Mouse (Mus musculus) lung, embryonic 16.5 days (tissue): ENCODE data around the gene Tmem117. TPM values are rescaled to one million over a fixed set of nuclear protein-coding genes. Genes with fewer than 3 reads are reported as not detected.

Experiments used
- ATAC-seq: fragments of 200-750 bp; cut with Nextera tagmentation; 2 replicates; pipeline ENCODE4 v1.8.0; 2017; ENCODE audit warnings: low read depth, mild to moderate bottlenecking, moderate library complexity
- H3K27ac ChIP-seq: fragments of 300-500 bp; sonication (generic); 2 replicates; pipeline ENCODE4 v1.5.1; 2014; ENCODE audit warnings: mild to moderate bottlenecking, control low read depth, low read length
- H3K27me3 ChIP-seq: fragments of 300-500 bp; sonication (generic); 2 replicates; pipeline ENCODE4 v1.6.1; 2014; ENCODE audit warnings: low read depth, low read length, mixed read lengths; ENCODE audit not compliant: control insufficient read depth, insufficient read depth
- H3K36me3 ChIP-seq: fragments of 300-500 bp; sonication (generic); 2 replicates; pipeline ENCODE4 v1.6.1; 2014; ENCODE audit warnings: low read length; ENCODE audit not compliant: control insufficient read depth, insufficient read depth
- H3K4me1 ChIP-seq: fragments of 300-500 bp; sonication (generic); replicated peaks from 2 replicates; pipeline ENCODE4 v1.6.1; 2014; ENCODE audit warnings: low read length, mixed read lengths; ENCODE audit not compliant: control insufficient read depth, insufficient read depth
- H3K4me2 ChIP-seq: fragments of 300-500 bp; sonication (generic); 2 replicates; pipeline ENCODE4 v1.6.1; 2014; ENCODE audit warnings: low read depth, low read length, control low read depth
- H3K4me3 ChIP-seq: fragments of 300-500 bp; sonication (generic); 2 replicates; pipeline ENCODE4 v1.5.1; 2014; ENCODE audit warnings: mild to moderate bottlenecking, low read length, control low read depth
- H3K9ac ChIP-seq: fragments of 300-500 bp; sonication (generic); 2 replicates; pipeline ENCODE4 v1.6.1; 2014; ENCODE audit warnings: low read length, control low read depth
- H3K9me3 ChIP-seq: fragments of 300-500 bp; sonication (generic); 2 replicates; pipeline ENCODE4 v1.6.1; 2016; ENCODE audit warnings: low read length; ENCODE audit not compliant: control insufficient read depth
- WGBS: fragments of 180-500 bp; shearing (Covaris S2); extraction: QIAGEN DNeasy Blood & Tissue Kit; methylation state at CpG from one replicate; pipeline ENCODE4 v1.1.7; 2014; 5-methylcytosine and 5-hydroxymethylcytosine counted together
- polyA plus RNA-seq: library from polyadenylated mRNA; unstranded; fragments of >200 nt; fragmentation: Nextera tagmentation; extraction: Ambion mirVana; gene quantifications from 2 replicates; pipeline ENCODE4 v1.2.1, GENCODE M21; 2015

Gene Tmem117
- polyA plus RNA-seq, 1 experiment from 2014 or later, result 2.7 TPM

DNA sequence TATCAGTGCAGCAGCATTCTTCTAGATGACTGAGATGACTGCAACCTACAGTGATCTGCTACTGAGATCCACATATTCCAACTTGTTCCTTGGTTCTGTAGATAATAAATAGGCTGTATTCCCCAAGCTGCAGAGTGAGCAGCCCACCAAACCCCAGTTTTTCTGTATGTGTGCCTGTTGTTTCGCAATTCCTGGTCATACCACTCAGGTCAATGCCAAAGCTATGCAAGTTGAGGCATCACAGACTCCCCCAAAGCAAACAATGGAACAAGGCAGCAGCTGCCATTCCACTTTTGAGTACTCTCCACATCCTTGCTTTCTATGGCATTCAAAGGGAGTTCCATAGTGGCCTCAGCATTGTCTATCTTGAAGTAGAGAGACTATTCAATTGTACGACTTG is 516.1 kb downstream of the Tmem117 start:
- Histone ChIP-seq H3K27me3 (no peaks in the 10 kb centered on the region), H3K36me3 (no peaks in the 10 kb centered on the region), H3K9ac (no peak overlapping the region), H3K9me3 (no peaks in the 10 kb centered on the region), H3K4me3 (no peak overlapping the region), H3K27ac (no peak overlapping the region), H3K4me1 (no peaks in the 10 kb centered on the region), H3K4me2 (no peak overlapping the region)
- 79% methylated on average over 2 of the region's 2 CpGs for WGBS
- ATAC-seq, result no peak

Other genes starting within 250 kb of the Tmem117 start
- 1.3 and 1.6 TPM in 2 replicates for gene Adamts20, start 163.8 kb upstream of the Tmem117 start, polyA plus RNA-seq
- 6.1 and 7.1 TPM in 2 replicates for gene Pus7l, start 85.7 kb upstream of the Tmem117 start, polyA plus RNA-seq
- gene Irak4, start 85.6 kb upstream of the Tmem117 start, polyA plus RNA-seq, result 9.2 and 9.8 TPM in 2 replicates
- 79.6 and 83.1 TPM in 2 replicates for gene Twf1, start 39.3 kb upstream of the Tmem117 start, polyA plus RNA-seq